Mouse (Mus musculus) heart, postnatal 0 days (tissue): ENCODE data around the gene Bmx. TPM values are rescaled to one million over a fixed set of nuclear protein-coding genes. Genes with fewer than 3 reads are reported as not detected.

Experiments used
- ATAC-seq: fragments of 200-750 bp; cut with Nextera tagmentation; 2 replicates; pipeline ENCODE4 v1.8.0; 2017; ENCODE audit warnings: low read depth, moderate number of reproducible peaks, moderate library complexity; ENCODE audit not compliant: insufficient read depth
- DNase-seq: peaks from one replicate; pipeline ENCODE4 v3.0.0-alpha.2; 2016; ENCODE audit warnings: low spot score
- H3K27ac ChIP-seq: fragments of 300-500 bp; sonication (generic); 2 replicates; pipeline ENCODE4 v1.5.1; 2014; ENCODE audit warnings: low read depth, mild to moderate bottlenecking
- H3K27me3 ChIP-seq: fragments of 300-500 bp; sonication (generic); 2 replicates; pipeline ENCODE4 v1.6.1; 2014; ENCODE audit warnings: low read length, mixed read lengths; ENCODE audit not compliant: control insufficient read depth, insufficient read depth
- H3K36me3 ChIP-seq: fragments of 300-500 bp; sonication (generic); replicated peaks from 2 replicates; pipeline ENCODE4 v1.6.1; 2014; ENCODE audit warnings: low read length, mixed read lengths; ENCODE audit not compliant: control insufficient read depth, insufficient read depth
- H3K4me1 ChIP-seq: fragments of 300-500 bp; sonication (generic); 2 replicates; pipeline ENCODE4 v1.6.1; 2014; ENCODE audit warnings: antibody characterized with exemption; ENCODE audit not compliant: control insufficient read depth, insufficient read depth
- H3K4me2 ChIP-seq: fragments of 300-500 bp; sonication (generic); 2 replicates; pipeline ENCODE4 v1.6.1; 2014; ENCODE audit warnings: low read depth, mild to moderate bottlenecking, low read length, moderate library complexity
- H3K4me3 ChIP-seq: fragments of 300-500 bp; sonication (generic); 2 replicates; pipeline ENCODE4 v1.5.1; 2014; ENCODE audit warnings: low read depth, low read length
- H3K9ac ChIP-seq: fragments of 300-500 bp; sonication (generic); replicated peaks from 2 replicates; pipeline ENCODE4 v1.6.1; 2014; ENCODE audit warnings: low read depth, low read length, mixed read lengths
- H3K9me3 ChIP-seq: fragments of 300-500 bp; sonication (generic); replicated peaks from 2 replicates; pipeline ENCODE4 v1.6.1; 2016; ENCODE audit warnings: low read length; ENCODE audit not compliant: control insufficient read depth
- CTCF ChIP-seq: IDR thresholded peaks from 2 replicates; pipeline ENCODE4 v1.5.1; 2016; ENCODE audit warnings: antibody characterized with exemption, control low read depth, low read depth
- EP300 ChIP-seq: IDR thresholded peaks from 2 replicates; pipeline ENCODE4 v1.6.1; 2016; ENCODE audit warnings: antibody characterized with exemption, low read depth
- WGBS: fragments of 180-500 bp; shearing (Covaris S2); extraction: QIAGEN DNeasy Blood & Tissue Kit; methylation state at CpG from one replicate; pipeline ENCODE4 v1.1.7; 2014; 5-methylcytosine and 5-hydroxymethylcytosine counted together
- polyA plus RNA-seq: library from polyadenylated mRNA; unstranded; fragments of >200 nt; fragmentation: Nextera tagmentation; extraction: Ambion mirVana; gene quantifications from 2 replicates; pipeline ENCODE4 v1.2.1, GENCODE M21; 2015
- total RNA-seq: library from RNA; depleted of rRNA; stranded (reverse); fragments of >200 nt; gene quantifications from 2 replicates; pipeline ENCODE4 v1.2.3, GENCODE M21; 2014; ENCODE audit warnings: low replicate concordance

Gene Bmx
- total and polyA plus RNA-seq, 2 experiments from 2014 or later = 1.8 to 3.7 TPM

GRCm38 (mm10) chrX:164262286-164262685 is 4.3 kb upstream of the Bmx start:
- no peak overlapping the region for H3K27ac ChIP-seq
- no peaks in the 10 kb centered on the region for H3K27me3 ChIP-seq
- DNase-seq (no peak), ATAC-seq (no peak)
- H3K4me1 ChIP-seq = no peaks in the 10 kb centered on the region
- H3K4me2 ChIP-seq = no peak overlapping the region
- no peak for TF ChIP-seq CTCF
- no peak for TF ChIP-seq EP300
- H3K9ac ChIP-seq = no peak overlapping the region
- no peaks in the 10 kb centered on the region for H3K9me3 ChIP-seq
- no peaks in the 10 kb centered on the region for H3K36me3 ChIP-seq
- no peak overlapping the region for H3K4me3 ChIP-seq
- 67% methylated on average over 2 of the region's 2 CpGs for WGBS

- Histone ChIP-seq H3K4me1 (no peaks in the 10 kb centered on the region), H3K9me3 (no peaks in the 10 kb centered on the region), H3K36me3 (no peaks in the 10 kb centered on the region), H3K9ac (no peak overlapping the region), H3K4me3 (no peak overlapping the region), H3K27me3 (no peaks in the 10 kb centered on the region), H3K27ac (peak overlapping the region; percentile 55), H3K4me2 (no peak overlapping the region)
- 51% methylated on average over 5 of the region's 5 CpGs for WGBS
- DNase-seq (no peak), ATAC-seq (no peak)
- TF ChIP-seq EP300 = no peak
- no peak for TF ChIP-seq CTCF
Observed at GRCm38 (mm10) chrX:164258662-164259061, 669 bp upstream of the Bmx start.

- no peaks in the 10 kb centered on the region for H3K9me3 ChIP-seq
- no peak for ATAC-seq
- no peak overlapping the region for H3K9ac ChIP-seq
- WGBS = 67% methylated on average over 3 of the region's 3 CpGs
- TF ChIP-seq EP300 (no peak), CTCF (no peak)
- no peaks in the 10 kb centered on the region for H3K4me1 ChIP-seq
- no peak overlapping the region for H3K4me3 ChIP-seq
- H3K27ac ChIP-seq = no peak overlapping the region
- no peak overlapping the region for H3K4me2 ChIP-seq
- no peaks in the 10 kb centered on the region for H3K36me3 ChIP-seq
- DNase-seq = no peak
- H3K27me3 ChIP-seq = no peaks in the 10 kb centered on the region
Observed at GRCm38 (mm10) chrX:164256527-164256926, 1.5 kb downstream of the Bmx start.

GRCm38 (mm10) chrX:164246722-164247121 is 11.3 kb downstream of the Bmx start:
- Histone ChIP-seq H3K4me2 (no peak overlapping the region), H3K9ac (no peak overlapping the region), H3K27me3 (no peaks in the 10 kb centered on the region), H3K36me3 (no peaks in the 10 kb centered on the region), H3K27ac (no peak overlapping the region), H3K9me3 (no peaks in the 10 kb centered on the region), H3K4me3 (no peak overlapping the region), H3K4me1 (no peaks in the 10 kb centered on the region)
- TF ChIP-seq CTCF = no peak
- TF ChIP-seq EP300 = no peak
- no peak for DNase-seq
- ATAC-seq = no peak
- WGBS = 52% methylated on average over 2 of the region's 2 CpGs

- Histone ChIP-seq H3K9ac (no peak overlapping the region), H3K4me3 (no peak overlapping the region), H3K27me3 (no peaks in the 10 kb centered on the region), H3K36me3 (no peaks in the 10 kb centered on the region), H3K4me2 (0 out of 2 replicates have a peak overlapping the region, but pooled peaks have one; percentile 4), H3K4me1 (no peaks in the 10 kb centered on the region), H3K9me3 (no peaks in the 10 kb centered on the region), H3K27ac (no peak overlapping the region)
- DNase-seq = peak; percentile 7
- peak; percentile 41 for ATAC-seq
- 16% methylated on average over 5 of the region's 5 CpGs for WGBS
- TF ChIP-seq CTCF = no peak
- no peak for TF ChIP-seq EP300
Observed at GRCm38 (mm10) chrX:164245714-164246113, 12.3 kb downstream of the Bmx start.

- 45% methylated on average over 8 of the region's 8 CpGs for WGBS
- H3K36me3 ChIP-seq = no peaks in the 10 kb centered on the region
- no peak overlapping the region for H3K27ac ChIP-seq
- no peaks in the 10 kb centered on the region for H3K4me1 ChIP-seq
- H3K9ac ChIP-seq = no peak overlapping the region
- H3K9me3 ChIP-seq = no peaks in the 10 kb centered on the region
- DNase-seq = no peak
- H3K4me3 ChIP-seq = no peak overlapping the region
- no peaks in the 10 kb centered on the region for H3K27me3 ChIP-seq
- no peak overlapping the region for H3K4me2 ChIP-seq
- no peak for TF ChIP-seq CTCF
- no peak for TF ChIP-seq EP300
- ATAC-seq = no peak
Observed at GRCm38 (mm10) chrX:164233380-164233779, 24.6 kb downstream of the Bmx start.
